Mouse (Mus musculus) bone marrow macrophage, adult 2 months (primary cell): ENCODE data around the gene Tex52. TPM values are rescaled to one million over a fixed set of nuclear protein-coding genes. Genes with fewer than 3 reads are reported as not detected.

Experiments used
- H3K27ac ChIP-seq: 2 replicates; pipeline ENCODE4 v1.5.1; 2012; ENCODE audit warnings: low read depth, low read length; ENCODE audit not compliant: insufficient read depth
- H3K4me1 ChIP-seq: 2 replicates; pipeline ENCODE4 v1.6.1; 2012; ENCODE audit warnings: low read length; ENCODE audit not compliant: control insufficient read depth, insufficient read depth
- H3K4me3 ChIP-seq: 2 replicates; pipeline ENCODE4 v1.5.1; 2012; ENCODE audit warnings: mild to moderate bottlenecking, low read length, moderate library complexity; ENCODE audit not compliant: insufficient read depth
- CTCF ChIP-seq: IDR thresholded peaks from 2 replicates; pipeline ENCODE4 v1.5.1; 2012; ENCODE audit warnings: low read depth, mild to moderate bottlenecking, low read length, moderate library complexity
- POLR2A ChIP-seq: IDR thresholded peaks from 2 replicates; pipeline ENCODE4 v1.6.1; 2012; ENCODE audit warnings: mild to moderate bottlenecking, low read depth, low read length, borderline replicate concordance
- polyA plus RNA-seq: library from polyadenylated mRNA; stranded (reverse); fragments of >200 nt; gene quantifications from 2 replicates; pipeline ENCODE4 v1.2.4, GENCODE M21; 2012; ENCODE audit not compliant: missing spikeins, insufficient read depth, insufficient read length

Tex52 gene
- polyA plus RNA-seq, 1 experiment = not detected

- no peak within 1 kb of the TSS for H3K27ac ChIP-seq
- H3K4me1 ChIP-seq = peaks cover 12% of the 10 kb centered on the region
- H3K4me3 ChIP-seq = peak within 1 kb of the TSS; percentile 87
- TF ChIP-seq POLR2A (no peak), CTCF (no peak)
Measured at GRCm38 (mm10) chr6:128355726-128356416, 19.4 kb upstream of the Tex52 start, which contains the start of gene Tulp3. TSS of gene Tulp3 (minus strand) at chr6:128355851.

GRCm38 (mm10) chr6:128358999-128359398 lies 16.3 kb upstream of the Tex52 start:
- H3K4me1 ChIP-seq = peaks cover 17% of the 10 kb centered on the region
- no peak overlapping the region for H3K4me3 ChIP-seq
- no peak overlapping the region for H3K27ac ChIP-seq
- TF ChIP-seq POLR2A = no peak
- TF ChIP-seq CTCF = peak; percentile 86

GRCm38 (mm10) chr6:128361901-128362300 lies 13.4 kb upstream of the Tex52 start:
- Histone ChIP-seq H3K27ac (peak overlapping the region; percentile 75), H3K4me1 (peaks cover 27% of the 10 kb centered on the region), H3K4me3 (peak overlapping the region; percentile 97)
- TF ChIP-seq POLR2A (no peak), CTCF (no peak)

- peak within 1 kb of the TSS; percentile 97 for H3K4me3 ChIP-seq
- peaks cover 27% of the 10 kb centered on the region for H3K4me1 ChIP-seq
- peak within 1 kb of the TSS; percentile 75 for H3K27ac ChIP-seq
- TF ChIP-seq CTCF = no peak
- no peak for TF ChIP-seq POLR2A
Measured at GRCm38 (mm10) chr6:128362381-128363006, 12.8 kb upstream of the Tex52 start, which contains the start of the genes Rhno1 and Foxm1. TSS of gene Rhno1 (minus strand) at chr6:128362911. TSS of gene Foxm1 (plus strand) at chr6:128362967.

- H3K27ac ChIP-seq = peak overlapping the region; percentile 54
- TF ChIP-seq POLR2A = no peak
- TF ChIP-seq CTCF = no peak
- peaks cover 27% of the 10 kb centered on the region for H3K4me1 ChIP-seq
- H3K4me3 ChIP-seq = peak overlapping the region; percentile 97
Measured at GRCm38 (mm10) chr6:128363007-128363825, 12.0 kb upstream of the Tex52 start.

GRCm38 (mm10) chr6:128364721-128365120 lies 10.5 kb upstream of the Tex52 start:
- Histone ChIP-seq H3K4me3 (no peak overlapping the region), H3K4me1 (peaks cover 30% of the 10 kb centered on the region), H3K27ac (no peak overlapping the region)
- no peak for TF ChIP-seq POLR2A
- no peak for TF ChIP-seq CTCF

GRCm38 (mm10) chr6:128366466-128366865 lies 8.8 kb upstream of the Tex52 start:
- TF ChIP-seq CTCF = no peak
- TF ChIP-seq POLR2A = no peak
- no peak overlapping the region for H3K4me3 ChIP-seq
- peaks cover 23% of the 10 kb centered on the region for H3K4me1 ChIP-seq
- no peak overlapping the region for H3K27ac ChIP-seq

- TF ChIP-seq CTCF = no peak
- no peak for TF ChIP-seq POLR2A
Measured at GRCm38 (mm10) chr6:128370040-128370439, 5.2 kb upstream of the Tex52 start.

GRCm38 (mm10) chr6:128376371-128377085 lies 1.3 kb downstream of the Tex52 start:
- Histone ChIP-seq H3K4me1 (peaks cover 16% of the 10 kb centered on the region), H3K4me3 (no peak overlapping the region), H3K27ac (no peak overlapping the region)
- TF ChIP-seq POLR2A (no peak), CTCF (no peak)

More at GRCm38 (mm10) chr6:128370040-128370439, 5.2 kb upstream of the Tex52 start:
- H3K27ac ChIP-seq = no peak overlapping the region
- H3K4me3 ChIP-seq = no peak overlapping the region
- peaks cover 13% of the 10 kb centered on the region for H3K4me1 ChIP-seq
